Mouse (Mus musculus) bone marrow, adult 2 months (tissue): ENCODE data around the gene Meis2.

Experiments
- CTCF ChIP-seq: fragments of 200-500 bp; IDR thresholded peaks from 2 replicates; pipeline ENCODE4 v1.5.1; 2011; ENCODE audit warnings: low read length, control low read depth; ENCODE audit not compliant: control insufficient read depth, insufficient read depth
- POLR2A ChIP-seq: fragments of 200-500 bp; IDR thresholded peaks from 2 replicates; pipeline ENCODE4 v1.6.1; 2011; ENCODE audit warnings: low read depth, mild to moderate bottlenecking, control low read depth, low read length, borderline replicate concordance; ENCODE audit not compliant: control insufficient read depth

GRCm38 (mm10) chr2:115962113-115962512 lies 103.5 kb downstream of the Meis2 start:
- no peak for TF ChIP-seq CTCF
- TF ChIP-seq POLR2A = no peak
